Mouse (Mus musculus): ENCODE measurements around the gene Rab9b.

DNA sequence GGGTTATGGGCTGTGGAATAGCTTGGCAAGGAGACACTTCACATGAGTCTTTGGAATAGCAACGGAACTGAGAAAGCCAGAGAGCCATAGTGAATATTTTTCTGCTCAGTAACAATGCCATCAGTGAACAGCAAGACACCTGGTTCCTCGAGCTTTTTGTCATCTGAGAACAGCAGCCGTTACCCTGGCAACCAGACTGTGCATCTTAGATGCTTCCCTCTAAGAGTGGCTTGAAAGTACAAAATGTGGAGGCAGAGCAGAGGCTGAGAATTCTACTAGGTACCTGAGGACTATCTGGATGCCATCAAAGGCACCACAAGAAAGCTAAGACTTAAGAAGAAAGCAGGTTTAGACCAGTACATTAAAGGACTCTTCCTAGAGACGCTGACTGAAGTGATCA, 43.5 kb downstream of the Rab9b start:
- TF ChIP-seq CTCF (IDR thresholded peaks at IDR 0.05) = no peak
- no peak for TF ChIP-seq EP300 (IDR thresholded peaks at IDR 0.05; ENCODE audit: insufficient read depth, low read depth, low read length)

All from heart, adult 2 months (tissue).